Mouse (Mus musculus): ENCODE results near the gene Knop1.

The Knop1 gene

GRCm38 (mm10) chr7:118798105-118798570 is 57.9 kb downstream of the Knop1 start:
- no peak for DNase-seq (ENCODE audit: low read depth, low spot score)

- no peak for DNase-seq (ENCODE audit: low read depth, low spot score)
Measured at GRCm38 (mm10) chr7:118797600-118797999, 58.5 kb downstream of the Knop1 start.

GRCm38 (mm10) chr7:118796838-118797237 is 59.2 kb downstream of the Knop1 start:
- DNase-seq (ENCODE audit: low read depth, low spot score) = no peak

- DNase-seq (ENCODE audit: low read depth, low spot score) = no peak
Measured at GRCm38 (mm10) chr7:118795779-118796178, 60.3 kb downstream of the Knop1 start.

- no peak for DNase-seq (ENCODE audit: low read depth, low spot score)
Measured at GRCm38 (mm10) chr7:118793899-118794298, 62.2 kb downstream of the Knop1 start.
